10 mouse cellular contexts compared by ENCODE assay signal in genomic region chrX:73573942-73574604, GRCm38 (mm10).
A peak's percentile ranks its signal among the peaks of the same experiment; 100 is the strongest.
DNase-seq lines count a peak whose midpoint lies in the region; ATAC-seq and TF ChIP-seq lines count a peak whose summit lies in the region.
"Had no signal": no experiment of that assay in that cellular context is flagged by ENCODE, and none has a peak within 500 bp of the region (broad histone marks: within the 10 kb centered on the region; RNA-seq: fewer than 3 reads in every experiment).

No protein-coding gene starts in this region.

- no peaks in the 10 kb centered on the region for H3K36me3 ChIP-seq in liver, embryonic 14.5 days (replicated peaks; ENCODE audit: control insufficient read depth, insufficient read depth, low read depth)
- H3K36me3 ChIP-seq: heart, embryonic 15.5 days; midbrain, embryonic 13.5 days had no signal

- TF ChIP-seq EP300 in liver, embryonic 14.5 days (IDR thresholded peaks at IDR 0.05; ENCODE audit: low read depth): no peak

- no peak for ATAC-seq in liver, embryonic 14.5 days (ENCODE audit: insufficient read depth)
- ATAC-seq: midbrain, embryonic 13.5 days had no signal

- no peak overlapping the region for H3K4me3 ChIP-seq in lung, adult 2 months (replicated peaks; ENCODE audit: extremely low read depth, low read depth, low read length)
- no peak overlapping the region for H3K4me3 ChIP-seq in liver, embryonic 14.5 days (ENCODE audit: insufficient read depth in 1 of 2, low read depth in 2 of 2, low read length in 2 of 2)
- H3K4me3 ChIP-seq: heart, embryonic 15.5 days; midbrain, embryonic 13.5 days had no signal

- DNase-seq in embryo, embryonic 10.5 days (ENCODE audit: low spot score): peak; percentile 34
- no peak for DNase-seq in embryo, embryonic 10 days (ENCODE audit: low spot score)
- DNase-seq in lung, adult 2 months: no peak
- no peak for DNase-seq in lung, postnatal 25 days (ENCODE audit: low spot score)
- no peak for DNase-seq in liver, embryonic 14.5 days (ENCODE audit: low read depth in 3 of 3, low spot score in 3 of 3)
- DNase-seq in thymus, postnatal 25 days: peak; percentile 59
- DNase-seq in cerebellum, adult 8-10 months: no peak
- DNase-seq in Muller cell, postnatal 12 days (ENCODE audit: inconsistent ontology term): no peak

- 0 out of 2 replicates have a peak, but pooled peaks cover 5% of the 10 kb centered on the region for H3K4me1 ChIP-seq in lung, adult 2 months (ENCODE audit: control insufficient read depth, insufficient read depth, low read length)
- peaks cover 26 to 40% of the 10 kb centered on the region in 2 experiments for H3K4me1 ChIP-seq in liver, embryonic 14.5 days (replicated peaks; ENCODE audit: control insufficient read depth in 2 of 2, insufficient read depth in 2 of 2, low read length in 1 of 2)
- H3K4me1 ChIP-seq: heart, embryonic 15.5 days; midbrain, embryonic 13.5 days had no signal

- H3K4me2 ChIP-seq in liver, embryonic 14.5 days (ENCODE audit: low read depth): no peak overlapping the region
- H3K4me2 ChIP-seq: heart, embryonic 15.5 days; midbrain, embryonic 13.5 days had no signal

- no peak overlapping the region for H3K27ac ChIP-seq in liver, embryonic 14.5 days
- H3K27ac ChIP-seq: heart, embryonic 15.5 days; midbrain, embryonic 13.5 days had no signal

- no peak for TF ChIP-seq POLR2A in lung, adult 2 months (IDR thresholded peaks at IDR 0.05; ENCODE audit: borderline replicate concordance, extremely low read depth, low read depth, low read length)

- no peak overlapping the region for H3K9ac ChIP-seq in liver, embryonic 14.5 days (replicated peaks)
- H3K9ac ChIP-seq: heart, embryonic 15.5 days; midbrain, embryonic 13.5 days had no signal

- H3K27me3 ChIP-seq in liver, embryonic 14.5 days (ENCODE audit: control insufficient read depth, insufficient read depth, low read length): no peaks in the 10 kb centered on the region
- H3K27me3 ChIP-seq: midbrain, embryonic 13.5 days had no signal

- 90% methylated on average over 5 of the region's 5 CpGs for WGBS in lung, adult 2 months
- WGBS in liver, embryonic 14.5 days (ENCODE audit: insufficient replicate concordance): 63% methylated on average over 5 of the region's 5 CpGs

- H3K9me3 ChIP-seq in liver, embryonic 14.5 days (ENCODE audit: control insufficient read depth, low read length): no peaks in the 10 kb centered on the region
- H3K9me3 ChIP-seq: heart, embryonic 15.5 days; midbrain, embryonic 13.5 days had no signal

- peak; percentile 20; the same call in 1 of the 2 replicates for TF ChIP-seq CTCF in lung, adult 2 months (IDR thresholded peaks at IDR 0.05; ENCODE audit: insufficient read depth, low read length)
- TF ChIP-seq CTCF in liver, embryonic 14.5 days (IDR thresholded peaks at IDR 0.05; ENCODE audit: low read depth): peak; percentile 69

Comparison
In these comparisons a context has a peak if more than half of its experiments do, and no peak if none do; other contexts are left out.
1. DNase-seq: peak in embryo, embryonic 10.5 days (single experiment) and thymus, postnatal 25 days (single experiment); none in embryo, embryonic 10 days (single experiment), lung, adult 2 months (single experiment), lung, postnatal 25 days (single experiment), liver, embryonic 14.5 days (0 of 3), cerebellum, adult 8-10 months (single experiment) and Muller cell, postnatal 12 days (single experiment).